ENCODE assay signal across 18 mouse cellular contexts in the genomic region with DNA sequence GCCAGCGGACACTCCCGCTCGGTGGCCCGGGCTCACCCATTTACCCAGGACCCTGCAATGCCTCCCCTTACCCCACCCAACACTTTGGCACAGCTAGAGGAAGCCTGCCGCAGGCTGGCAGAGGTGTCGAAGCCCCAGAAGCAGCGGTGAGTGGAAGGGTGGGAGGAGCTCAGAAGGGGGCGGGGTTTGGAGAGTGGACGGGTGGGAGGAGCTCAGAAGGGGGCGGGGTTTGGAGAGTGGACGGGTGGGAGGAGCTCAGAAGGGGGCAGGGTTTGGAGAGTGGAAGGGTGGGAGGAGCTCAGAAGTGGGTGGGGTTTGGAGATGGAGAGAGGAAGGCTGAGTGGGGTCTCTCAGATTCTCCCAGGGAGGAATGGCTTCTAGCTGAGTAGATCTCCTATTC. TPM values are rescaled to one million over a fixed set of nuclear protein-coding genes. Genes with fewer than 3 reads are reported as not detected.
DNase-seq lines count a peak whose midpoint lies in the region; ATAC-seq lines count a peak whose summit lies in the region.
"Had no signal": no experiment of that assay in that cellular context is flagged by ENCODE, and none has a peak within 500 bp of the region (broad histone marks: within the 10 kb centered on the region; RNA-seq: fewer than 3 reads in every experiment).

No protein-coding gene starts in this region.

- H3K4me1 ChIP-seq in limb, embryonic 12.5 days (replicated peaks), result peaks cover 39% of the 10 kb centered on the region
- H3K4me1 ChIP-seq in limb, embryonic 10.5 days, result peaks cover 58% of the 10 kb centered on the region

- 0 out of 2 replicates have a peak, but pooled peaks cover 3% of the 10 kb centered on the region for H3K9me3 ChIP-seq in limb, embryonic 12.5 days
- no peaks in the 10 kb centered on the region for H3K9me3 ChIP-seq in limb, embryonic 10.5 days (replicated peaks)
- H3K9me3 ChIP-seq: forebrain, embryonic 12.5 days; heart, embryonic 12.5 days had no signal

- no peak overlapping the region for H3K4me3 ChIP-seq in limb, embryonic 12.5 days (replicated peaks)
- H3K4me3 ChIP-seq in limb, embryonic 10.5 days, result no peak overlapping the region
- H3K4me3 ChIP-seq: forebrain, embryonic 12.5 days; heart, adult 2 months; heart, embryonic 12.5 days; hindbrain, embryonic 10.5 days had no signal

- peak; percentile 61 for DNase-seq in adrenal gland, postnatal 14 days
- DNase-seq in adrenal gland, adult 18-20 months (ENCODE audit: low spot score in 2 of 2), result no peak
- no peak for DNase-seq in limb, embryonic 10.5 days (ENCODE audit: low spot score)
- DNase-seq in R1 (ENCODE audit: low read depth, low spot score), result peak; percentile 53
- peak; percentile 24 for DNase-seq in induced T-regulatory cell, adult 2 months (ENCODE audit: low read depth)
- DNase-seq: adrenal gland, adult 8-10 months; cerebellum, adult 2 months; gastrocnemius, postnatal 10 days; heart, adult 2 months had no signal

- H3K27ac ChIP-seq in limb, embryonic 12.5 days, result 0 out of 2 replicates have a peak overlapping the region, but pooled peaks have one; percentile 13
- no peak overlapping the region for H3K27ac ChIP-seq in limb, embryonic 10.5 days
- H3K27ac ChIP-seq: forebrain, embryonic 12.5 days; heart, adult 2 months; hindbrain, embryonic 10.5 days; hindbrain, embryonic 14.5 days had no signal

- H3K36me3 ChIP-seq in limb, embryonic 12.5 days, result peaks cover 91% of the 10 kb centered on the region
- peaks cover 96% of the 10 kb centered on the region for H3K36me3 ChIP-seq in limb, embryonic 10.5 days
- H3K36me3 ChIP-seq: G1E had no signal

- no peak for ATAC-seq in limb, embryonic 12.5 days (ENCODE audit: insufficient number of reproducible peaks, insufficient read depth, low FRiP score, low TSS enrichment, low read depth)
- ATAC-seq: activated CD4-positive, CD25-positive, alpha-beta regulatory T cell, adult 4 months; forebrain, embryonic 16.5 days; intestine, embryonic 16.5 days had no signal

- H3K4me2 ChIP-seq in limb, embryonic 12.5 days, result no peak overlapping the region
- H3K4me2 ChIP-seq: forebrain, embryonic 12.5 days; heart, embryonic 12.5 days; hindbrain, embryonic 14.5 days had no signal

- no peak overlapping the region for H3K9ac ChIP-seq in limb, embryonic 12.5 days (replicated peaks)
- H3K9ac ChIP-seq: forebrain, embryonic 12.5 days; heart, embryonic 12.5 days; hindbrain, embryonic 14.5 days had no signal

- no peaks in the 10 kb centered on the region for H3K27me3 ChIP-seq in limb, embryonic 12.5 days
- no peaks in the 10 kb centered on the region for H3K27me3 ChIP-seq in limb, embryonic 10.5 days (ENCODE audit: low read depth, poor library complexity, severe bottlenecking)
- H3K27me3 ChIP-seq: forebrain, embryonic 12.5 days; heart, embryonic 12.5 days had no signal

- WGBS in limb, embryonic 12.5 days, result 79% methylated on average over 11 of the region's 11 CpGs
- WGBS in limb, embryonic 10.5 days, result 75% methylated on average over 11 of the region's 11 CpGs

RNA-seq across cellular contexts. Expression of a gene that starts 23.6 kb away (rescaled TPM):
- total RNA-seq in adrenal gland, postnatal 14 days (2021), result 31.7 and 43.0 TPM in 2 replicates
- total RNA-seq in adrenal gland, adult 18-20 months (2021), result 10 to 100 TPM; 36.9 to 56.2 TPM
- polyA plus RNA-seq in limb, embryonic 12.5 days (2016; fragmentation: Nextera tagmentation; extraction: Ambion mirVana), result 19.6 and 20.2 TPM in 2 replicates
- polyA plus RNA-seq in limb, embryonic 10.5 days (2016; fragmentation: Nextera tagmentation; extraction: Ambion mirVana), result 13.1 and 13.4 TPM in 2 replicates
- total RNA-seq: G1E had no signal
- polyA plus RNA-seq: G1E had no signal

Comparison
In these comparisons a context has a peak if more than half of its experiments do, and no peak if none do; other contexts are left out.
1. DNase-seq: peak in adrenal gland, postnatal 14 days (single experiment), R1 (single experiment) and induced T-regulatory cell, adult 2 months (single experiment); none in adrenal gland, adult 18-20 months (0 of 2) and limb, embryonic 10.5 days (single experiment).